Mouse (Mus musculus) heart, adult 2 months (tissue): ENCODE results near the gene Ets1.

ENCODE experiments used
- CTCF ChIP-seq: fragments of 200-600 bp; IDR thresholded peaks from 2 replicates; pipeline ENCODE4 v1.8.1; 2022; ENCODE audit warnings: antibody characterized with exemption, mild to moderate bottlenecking, moderate library complexity
- EP300 ChIP-seq: fragments of 200-500 bp; IDR thresholded peaks from 2 replicates; pipeline ENCODE4 v1.6.1; 2011; ENCODE audit warnings: low read depth, low read length, control low read depth; ENCODE audit not compliant: insufficient read depth

GRCm38 (mm10) chr9:32673923-32674322 is 37.9 kb downstream of the Ets1 start:
- TF ChIP-seq CTCF (no peak), EP300 (no peak)
